Mouse (Mus musculus) spleen, postnatal 4 days (tissue): ENCODE measurements at regions not wholly inside any gene's neighbourhood (a gene's known extent, or its start where the extent isn't known, plus 50 kb on each side); places are given as distances from the start of the nearest gene placed in this dataset.

Experiments
- DNase-seq, 2 experiments: peaks; one replicate each; pipeline ENCODE4 v3.0.0; 2022; ENCODE audit warnings: low spot score in 2 of 2

DNA sequence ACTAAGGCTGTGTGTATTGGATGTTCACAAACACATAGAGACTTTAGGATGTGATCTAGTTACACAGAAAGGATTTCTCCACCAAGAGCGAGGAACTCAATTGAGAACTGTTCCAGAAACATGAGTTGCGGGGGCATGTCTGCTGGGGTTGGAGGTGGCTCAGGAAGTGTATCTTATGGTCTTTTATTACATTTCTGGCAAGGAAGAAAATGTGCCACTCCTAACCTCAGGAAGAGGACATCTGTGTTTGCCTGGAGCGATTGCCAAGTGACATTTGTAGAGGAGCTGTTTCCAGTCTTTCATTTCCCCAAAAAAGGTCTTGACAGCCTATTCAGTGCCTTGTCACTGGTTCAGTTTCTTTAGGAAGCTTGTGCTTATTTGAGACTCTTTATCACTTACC lies 606.2 kb downstream of the Tmem182 start:
- DNase-seq = no peak

DNA sequence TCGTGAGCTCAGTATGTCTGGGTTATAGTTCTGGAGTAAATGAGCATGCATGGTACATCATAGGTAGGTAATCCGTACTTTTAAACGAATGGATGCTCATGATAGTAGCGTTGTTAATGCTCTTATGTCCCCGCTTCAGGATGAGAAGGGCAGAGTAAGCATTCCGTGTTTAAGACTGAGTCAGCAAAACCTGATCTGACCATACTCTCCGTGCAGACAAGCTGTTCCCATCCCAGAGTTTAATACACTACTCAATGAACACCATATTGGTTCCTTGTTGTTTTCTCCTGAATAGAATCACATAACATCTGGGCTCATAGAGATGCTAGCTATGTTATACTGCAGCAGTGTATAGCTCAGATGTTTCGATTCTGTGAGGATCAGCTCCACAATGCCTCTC lies 606.7 kb downstream of the Tmem182 start:
- DNase-seq = no peak

DNA sequence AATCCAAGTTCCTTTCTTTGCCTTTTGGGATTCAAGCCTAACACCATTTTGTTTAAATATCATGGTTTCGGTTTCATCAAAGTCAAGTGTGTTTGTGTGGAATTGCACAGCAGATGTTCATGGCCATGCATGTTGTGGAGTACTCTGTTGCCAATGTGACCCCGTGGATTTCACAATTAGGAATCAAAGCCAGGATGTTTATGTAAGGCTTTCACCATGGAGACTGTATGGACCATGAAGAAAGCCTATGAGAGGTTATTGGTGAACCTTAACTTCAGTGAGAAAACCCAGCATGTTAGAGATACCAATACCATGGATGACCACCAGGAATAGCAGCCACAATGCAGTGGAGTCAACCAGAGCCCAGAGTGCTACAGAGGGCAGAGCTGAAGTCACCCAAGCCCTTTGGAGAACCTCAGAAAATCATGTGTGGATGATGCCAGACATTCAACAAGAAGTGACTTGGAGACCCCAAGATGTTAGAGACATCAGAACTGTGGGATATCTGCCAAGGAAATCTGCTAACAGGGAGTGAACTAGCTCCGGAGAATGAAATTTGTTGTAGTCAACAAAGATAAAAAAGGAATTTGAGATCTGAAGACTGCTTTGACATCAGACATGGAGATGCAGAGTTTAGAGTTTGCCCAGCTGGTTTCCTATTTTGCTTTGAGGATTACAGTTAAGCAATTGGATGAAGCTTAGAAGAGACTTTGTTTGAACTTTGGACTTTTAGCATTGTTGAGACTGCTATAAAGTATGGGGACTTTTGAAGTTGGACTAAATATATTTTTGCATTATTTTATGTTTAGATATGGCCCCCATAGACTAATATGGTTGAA lies 615.3 kb downstream of the Tmem182 start:
- no peak for DNase-seq

GRCm38 (mm10) chr1:41427853-41428252 lies 622.5 kb downstream of the Tmem182 start:
- DNase-seq = no peak

GRCm38 (mm10) chr1:41431127-41431690 lies 625.8 kb downstream of the Tmem182 start:
- no peak for DNase-seq

DNA sequence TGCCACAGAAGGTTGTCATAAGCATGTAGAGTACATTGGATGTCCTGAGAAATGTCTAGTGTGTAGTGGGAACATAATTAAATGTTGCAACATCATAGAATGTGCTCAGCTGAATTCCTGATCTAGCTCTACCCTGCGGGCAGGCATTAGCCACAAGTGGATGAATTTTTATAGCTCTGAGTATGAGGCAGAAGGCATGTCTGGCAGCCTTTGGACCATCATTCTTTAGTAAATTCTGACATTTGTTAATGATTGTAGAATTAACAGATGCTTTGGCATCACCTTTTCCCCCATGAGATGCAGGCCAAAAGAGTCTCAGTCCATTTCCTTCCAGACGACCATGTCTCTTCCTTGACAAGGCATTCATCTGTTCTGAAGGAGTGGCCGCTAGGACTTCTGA lies 630.0 kb downstream of the Tmem182 start:
- DNase-seq = no peak

DNA sequence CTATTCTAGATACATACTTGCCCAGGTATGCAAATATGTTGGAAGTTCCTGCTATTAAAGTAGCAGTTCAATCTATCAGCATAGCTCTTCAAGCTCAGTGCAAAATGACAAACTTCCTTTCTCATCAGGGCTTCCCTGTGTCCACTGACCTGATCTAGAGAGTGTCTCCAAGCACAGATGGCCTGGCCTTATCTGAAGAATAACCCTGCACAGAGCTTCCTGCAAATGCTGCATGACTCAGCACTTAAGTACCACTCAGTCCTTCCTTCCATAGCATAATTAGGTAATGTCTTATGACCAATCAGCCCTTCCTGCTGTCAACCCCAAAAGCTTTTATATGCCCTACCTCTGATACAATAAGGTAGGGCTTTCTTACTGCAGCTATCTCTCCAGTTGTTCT lies 644.6 kb downstream of the Tmem182 start:
- no peak for DNase-seq
